Mouse (Mus musculus) thymus, adult 2 months (tissue): Measurements from ENCODE around the gene Caln1. TPM values are rescaled to one million over a fixed set of nuclear protein-coding genes. Genes with fewer than 3 reads are reported as not detected.

Experiments used
- DNase-seq: peaks from one replicate; pipeline ENCODE4 v3.0.0; 2021
- H3K27ac ChIP-seq: fragments of 200-500 bp; 2 replicates; pipeline ENCODE4 v1.5.1; 2012; ENCODE audit warnings: low read length, control low read depth; ENCODE audit not compliant: control insufficient read depth, insufficient read depth
- H3K27me3 ChIP-seq: fragments of 200-500 bp; 2 replicates; pipeline ENCODE4 v1.6.1; 2012; ENCODE audit warnings: mild to moderate bottlenecking, low read length, moderate library complexity, mixed read lengths; ENCODE audit not compliant: control insufficient read depth, insufficient read depth
- H3K36me3 ChIP-seq: fragments of 200-500 bp; 2 replicates; pipeline ENCODE4 v1.6.1; 2012; ENCODE audit warnings: mild to moderate bottlenecking, low read length, moderate library complexity; ENCODE audit not compliant: control insufficient read depth, insufficient read depth
- H3K4me1 ChIP-seq: fragments of 200-500 bp; replicated peaks from 2 replicates; pipeline ENCODE4 v1.6.1; 2012; ENCODE audit warnings: low read length; ENCODE audit not compliant: control insufficient read depth, insufficient read depth
- H3K4me3 ChIP-seq: fragments of 200-500 bp; 2 replicates; pipeline ENCODE4 v1.5.1; 2012; ENCODE audit warnings: mild to moderate bottlenecking, low read length, control low read depth, moderate library complexity; ENCODE audit not compliant: control insufficient read depth, insufficient read depth
- CTCF ChIP-seq: fragments of 200-500 bp; IDR thresholded peaks from 2 replicates; pipeline ENCODE4 v1.5.1; 2012; ENCODE audit warnings: mild to moderate bottlenecking, control low read depth, low read length, moderate library complexity, borderline replicate concordance; ENCODE audit not compliant: control insufficient read depth, poor library complexity, insufficient read depth; ENCODE audit errors: extremely low read depth
- POLR2A ChIP-seq: fragments of 200-500 bp; IDR thresholded peaks from 2 replicates; pipeline ENCODE4 v1.6.1; 2012; ENCODE audit warnings: mild to moderate bottlenecking, low read length, control low read depth, moderate library complexity; ENCODE audit not compliant: control insufficient read depth, poor library complexity, insufficient read depth; ENCODE audit errors: extremely low read depth
- WGBS: fragments of 180-500 bp; shearing (Covaris S2); methylation state at CpG from one replicate; pipeline ENCODE4 v1.1.7; 2018; 5-methylcytosine and 5-hydroxymethylcytosine counted together
- polyA plus RNA-seq: library from polyadenylated mRNA; depleted of rRNA; stranded (reverse); fragments of >200 nt; gene quantifications from 2 replicates; pipeline ENCODE4 v1.2.3, GENCODE M21; 2012

The Caln1 gene
- polyA plus RNA-seq, 1 experiment = 0.01 TPM

DNA sequence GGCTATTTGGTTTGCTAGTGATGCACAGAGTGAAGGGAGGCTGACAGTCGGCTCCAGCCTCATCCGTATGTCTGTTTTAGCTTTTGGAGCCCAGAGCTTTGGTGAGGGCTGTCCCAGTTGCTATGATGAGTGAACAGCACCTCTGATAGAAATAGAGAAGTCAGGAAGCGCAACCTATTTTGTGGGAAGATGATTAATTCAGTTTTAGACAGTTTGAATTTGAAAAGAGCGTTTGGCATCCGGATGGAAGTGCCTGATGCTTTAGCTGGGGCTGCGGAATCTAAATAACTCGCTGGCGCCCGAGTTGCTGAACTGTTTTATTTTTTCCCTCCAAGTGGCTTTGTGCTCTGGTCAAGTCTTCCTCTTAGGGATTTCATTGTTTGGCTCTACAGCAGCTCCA, 133.3 kb downstream of the Caln1 start:
- WGBS = 81% methylated on average over 9 of the region's 9 CpGs
- no peaks in the 10 kb centered on the region for H3K4me1 ChIP-seq
- H3K36me3 ChIP-seq = no peaks in the 10 kb centered on the region
- no peaks in the 10 kb centered on the region for H3K27me3 ChIP-seq
- TF ChIP-seq POLR2A (no peak), CTCF (no peak)
- no peak for DNase-seq
- H3K27ac ChIP-seq = no peak overlapping the region
- no peak overlapping the region for H3K4me3 ChIP-seq

DNA sequence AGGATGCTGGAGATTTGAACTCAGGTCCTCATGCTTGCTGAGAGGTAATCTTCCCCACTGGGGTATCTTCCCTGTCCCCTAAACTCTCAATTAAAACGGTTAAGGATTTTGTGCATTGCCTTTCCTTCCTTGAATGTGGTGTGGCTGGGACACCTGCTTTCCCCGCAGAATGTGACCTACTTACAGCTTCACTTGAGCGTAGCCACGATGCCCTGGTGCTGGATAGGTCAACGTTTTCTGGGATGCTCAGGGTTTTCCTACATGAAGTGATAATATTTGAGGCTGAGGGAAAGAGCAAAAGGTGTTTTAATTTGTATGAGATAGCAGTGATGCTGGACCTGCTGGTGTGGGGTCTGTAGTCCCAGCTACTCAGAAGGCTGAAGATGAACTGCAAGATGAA, 135.6 kb downstream of the Caln1 start:
- no peaks in the 10 kb centered on the region for H3K4me1 ChIP-seq
- DNase-seq = no peak
- H3K4me3 ChIP-seq = no peak overlapping the region
- WGBS = 88% methylated on average over 5 of the region's 5 CpGs
- no peaks in the 10 kb centered on the region for H3K36me3 ChIP-seq
- TF ChIP-seq CTCF (no peak), POLR2A (no peak)
- H3K27me3 ChIP-seq = no peaks in the 10 kb centered on the region
- H3K27ac ChIP-seq = no peak overlapping the region

DNA sequence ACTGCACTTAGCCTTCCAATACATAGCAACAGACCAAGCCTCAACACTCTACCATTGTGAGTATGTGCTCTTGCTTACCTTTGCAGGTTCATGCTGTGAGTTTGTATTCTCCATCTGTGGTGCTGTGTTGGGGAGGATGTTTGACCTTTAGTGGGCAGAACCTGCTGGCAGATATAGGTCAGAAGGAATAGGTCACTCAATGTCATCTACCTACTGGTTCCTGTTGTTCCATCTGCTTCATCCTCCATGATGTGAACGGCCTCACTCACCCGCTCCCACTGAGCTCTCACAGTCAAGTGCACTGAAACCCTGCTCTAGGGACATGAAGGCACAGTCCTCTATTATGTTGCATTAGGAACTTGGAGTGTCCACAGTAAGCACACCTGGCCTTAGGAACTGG, 141.3 kb downstream of the Caln1 start:
- TF ChIP-seq CTCF (no peak), POLR2A (no peak)
- Histone ChIP-seq H3K4me3 (no peak overlapping the region), H3K36me3 (no peaks in the 10 kb centered on the region), H3K4me1 (no peaks in the 10 kb centered on the region), H3K27me3 (no peaks in the 10 kb centered on the region), H3K27ac (no peak overlapping the region)
- no peak for DNase-seq
- WGBS = 92% methylated on average over 2 of the region's 2 CpGs

DNA sequence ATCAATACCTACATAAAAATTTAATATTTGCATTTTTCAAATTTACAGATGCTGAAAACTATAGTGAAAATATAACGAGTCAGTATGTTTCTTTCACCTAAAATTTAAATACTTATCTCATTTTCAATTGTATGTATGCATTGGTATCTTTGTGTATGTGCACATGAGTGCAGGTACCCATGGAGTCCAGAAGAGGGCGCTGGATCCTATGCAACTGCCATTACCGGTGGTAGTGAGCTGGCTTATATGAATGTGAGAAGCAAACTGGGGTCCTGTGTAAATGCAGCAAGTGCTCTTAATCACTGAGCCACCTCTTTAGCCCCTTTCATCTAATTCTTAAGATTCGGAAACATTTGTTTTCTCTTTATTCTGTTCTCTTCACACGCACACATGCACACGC, 146.1 kb downstream of the Caln1 start:
- Histone ChIP-seq H3K4me3 (no peak overlapping the region), H3K27me3 (no peaks in the 10 kb centered on the region), H3K4me1 (no peaks in the 10 kb centered on the region), H3K27ac (no peak overlapping the region), H3K36me3 (no peaks in the 10 kb centered on the region)
- no peak for TF ChIP-seq POLR2A
- TF ChIP-seq CTCF = no peak
- 84% methylated on average over 6 of the region's 6 CpGs for WGBS
- no peak for DNase-seq

DNA sequence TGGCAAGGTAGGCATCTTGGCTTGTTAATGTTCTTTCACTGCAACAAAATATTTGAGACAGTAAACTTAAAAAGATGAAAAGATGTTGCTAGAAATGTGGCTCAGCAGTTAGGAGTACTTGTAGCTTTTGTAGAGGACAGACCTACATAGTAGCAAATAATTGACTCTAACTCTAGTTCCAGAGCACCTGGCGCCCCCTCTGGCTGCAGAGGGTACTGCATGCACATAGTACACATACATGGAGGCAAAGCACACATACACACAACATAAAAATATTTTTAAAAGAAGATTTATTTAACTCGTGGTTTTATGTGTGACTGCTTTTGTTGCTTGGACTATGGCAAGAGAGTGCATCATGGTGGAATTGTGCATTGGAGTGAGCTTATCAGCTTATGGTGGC, 151.3 kb downstream of the Caln1 start:
- no peak for TF ChIP-seq CTCF
- TF ChIP-seq POLR2A = no peak
- no peak overlapping the region for H3K27ac ChIP-seq
- H3K4me3 ChIP-seq = no peak overlapping the region
- no peaks in the 10 kb centered on the region for H3K4me1 ChIP-seq
- WGBS = 69% methylated on average over 2 of the region's 2 CpGs
- no peaks in the 10 kb centered on the region for H3K36me3 ChIP-seq
- H3K27me3 ChIP-seq = no peaks in the 10 kb centered on the region
- DNase-seq = no peak

DNA sequence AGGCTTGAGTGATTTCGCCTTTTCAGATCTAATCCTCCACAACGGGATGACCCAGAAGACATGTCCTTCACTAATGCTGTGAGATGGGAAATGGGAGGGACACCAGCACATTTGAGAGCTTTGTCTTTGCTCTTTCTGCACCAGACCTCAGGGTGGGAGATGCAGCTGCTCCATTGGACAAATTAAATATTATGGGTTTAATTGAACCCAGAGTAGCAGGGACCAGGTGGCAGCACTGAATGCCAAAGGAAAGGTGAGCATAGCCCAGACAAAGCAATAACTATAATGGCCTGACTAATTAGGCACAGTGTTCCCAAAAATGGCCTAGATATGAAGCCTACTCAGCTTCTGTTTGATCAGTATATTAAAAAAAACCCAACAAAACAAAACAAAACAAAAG, 158.2 kb downstream of the Caln1 start:
- H3K27ac ChIP-seq = no peak overlapping the region
- no peak for DNase-seq
- no peak overlapping the region for H3K4me3 ChIP-seq
- H3K27me3 ChIP-seq = no peaks in the 10 kb centered on the region
- H3K36me3 ChIP-seq = no peaks in the 10 kb centered on the region
- H3K4me1 ChIP-seq = no peaks in the 10 kb centered on the region
- WGBS = 94% methylated on average over 2 of the region's 2 CpGs
- TF ChIP-seq CTCF (no peak), POLR2A (no peak)

DNA sequence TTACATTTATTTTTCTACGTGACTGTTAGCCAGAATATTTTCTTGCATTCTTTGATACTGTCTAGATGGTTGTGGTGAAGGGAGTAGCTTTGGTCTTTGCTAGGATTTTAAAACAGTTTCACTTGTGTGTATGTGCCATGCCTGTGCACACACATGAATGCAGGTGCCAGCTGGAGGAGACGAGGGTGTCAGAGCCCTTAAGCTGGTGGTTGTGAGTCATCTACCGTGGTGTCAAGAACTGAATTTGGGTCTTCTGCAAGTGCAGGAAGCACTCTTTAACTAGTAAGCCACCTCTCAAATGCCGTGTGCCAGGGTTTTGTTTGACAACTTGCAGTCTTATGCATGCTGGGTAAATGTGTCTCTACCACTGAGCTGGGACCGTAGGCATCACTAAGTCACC, 178.2 kb downstream of the Caln1 start:
- no peak for DNase-seq
- TF ChIP-seq CTCF (no peak), POLR2A (no peak)
- Histone ChIP-seq H3K36me3 (no peaks in the 10 kb centered on the region), H3K4me1 (no peaks in the 10 kb centered on the region), H3K27me3 (no peaks in the 10 kb centered on the region), H3K4me3 (no peak overlapping the region), H3K27ac (no peak overlapping the region)
- 86% methylated on average over 5 of the region's 5 CpGs for WGBS

DNA sequence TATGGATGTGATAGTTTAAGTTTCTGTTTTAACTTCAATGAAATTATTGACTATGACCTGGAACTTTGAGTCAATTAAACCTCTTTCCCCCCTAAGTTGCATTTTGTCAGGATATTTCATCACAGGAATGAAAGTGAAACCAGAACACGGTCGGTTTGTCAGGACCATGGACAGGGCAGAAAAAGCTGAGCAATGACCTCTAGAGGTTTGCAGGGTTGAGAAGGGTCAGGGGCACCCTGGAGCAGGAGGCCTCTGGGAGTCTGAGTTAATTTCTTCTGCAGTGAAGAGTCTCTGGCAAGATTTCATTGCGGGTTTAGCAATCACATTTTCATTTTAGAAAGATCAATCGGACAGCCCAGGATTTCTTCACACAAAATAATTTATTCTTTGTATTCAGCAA, 184.7 kb downstream of the Caln1 start:
- Histone ChIP-seq H3K4me3 (no peak overlapping the region), H3K4me1 (no peaks in the 10 kb centered on the region), H3K27ac (no peak overlapping the region), H3K36me3 (no peaks in the 10 kb centered on the region), H3K27me3 (no peaks in the 10 kb centered on the region)
- WGBS = 68% methylated on average over 4 of the region's 4 CpGs
- DNase-seq = no peak
- TF ChIP-seq CTCF = no peak
- TF ChIP-seq POLR2A = no peak
